Mouse (Mus musculus) liver, embryonic 11.5 days (tissue): Measurements from ENCODE around the gene Bcl3. TPM values are rescaled to one million over a fixed set of nuclear protein-coding genes. Genes with fewer than 3 reads are reported as not detected.
A peak's percentile ranks its signal among the peaks of the same experiment; 100 is the strongest.

Source experiments
- ATAC-seq: fragments of 200-750 bp; cut with Nextera tagmentation; replicated peaks from 2 replicates; pipeline ENCODE4 v1.8.0; 2017; ENCODE audit warnings: moderate number of reproducible peaks, mild to moderate bottlenecking, moderate TSS enrichment, moderate library complexity; ENCODE audit not compliant: low FRiP score
- DNase-seq: peaks from one replicate; pipeline ENCODE4 v3.0.0-alpha.2; 2017; ENCODE audit warnings: low spot score
- H3K27ac ChIP-seq: fragments of 300-500 bp; sonication (generic); 2 replicates; pipeline ENCODE4 v1.5.1; 2014; ENCODE audit warnings: mild to moderate bottlenecking, low read depth, low read length, control low read depth
- H3K27me3 ChIP-seq: fragments of 300-500 bp; sonication (generic); replicated peaks from 2 replicates; pipeline ENCODE4 v1.6.1; 2014; ENCODE audit warnings: low read length, mixed read lengths; ENCODE audit not compliant: control insufficient read depth, insufficient read depth
- H3K36me3 ChIP-seq: fragments of 300-500 bp; sonication (generic); 2 replicates; pipeline ENCODE4 v1.6.1; 2014; ENCODE audit warnings: mild to moderate bottlenecking, low read length, moderate library complexity, mixed read lengths; ENCODE audit not compliant: control insufficient read depth, insufficient read depth
- H3K4me1 ChIP-seq: fragments of 300-500 bp; sonication (generic); replicated peaks from 2 replicates; pipeline ENCODE4 v1.6.1; 2014; ENCODE audit warnings: low read length, mixed read lengths; ENCODE audit not compliant: control insufficient read depth, insufficient read depth
- H3K4me2 ChIP-seq: fragments of 300-500 bp; sonication (generic); 2 replicates; pipeline ENCODE4 v1.6.1; 2014; ENCODE audit warnings: mild to moderate bottlenecking, control low read depth, moderate library complexity
- H3K4me3 ChIP-seq: fragments of 300-500 bp; sonication (generic); 2 replicates; pipeline ENCODE4 v1.5.1; 2014; ENCODE audit warnings: low read depth, low read length, control low read depth
- H3K9ac ChIP-seq: fragments of 300-500 bp; sonication (generic); 2 replicates; pipeline ENCODE4 v1.6.1; 2014; ENCODE audit warnings: low read depth, low read length, control low read depth
- H3K9me3 ChIP-seq: fragments of 300-500 bp; sonication (generic); 2 replicates; pipeline ENCODE4 v1.6.1; 2016; ENCODE audit warnings: low read length, inconsistent platforms, mixed read lengths; ENCODE audit not compliant: control insufficient read depth
- WGBS: fragments of 180-500 bp; shearing (Covaris S2); extraction: QIAGEN DNeasy Blood & Tissue Kit; methylation state at CpG from one replicate; pipeline ENCODE4 v1.1.7; 2014; 5-methylcytosine and 5-hydroxymethylcytosine counted together
- polyA plus RNA-seq: library from polyadenylated mRNA; unstranded; fragments of >200 nt; fragmentation: Nextera tagmentation; extraction: Ambion mirVana; gene quantifications from 2 replicates; pipeline ENCODE4 v1.2.1, GENCODE M21; 2014

Gene Bcl3
- polyA plus RNA-seq, 1 experiment from 2014 or later: 5.4 TPM

- no peak overlapping the region for H3K4me2 ChIP-seq
- ATAC-seq: no peak
- no peak overlapping the region for H3K4me3 ChIP-seq
- H3K4me1 ChIP-seq: peaks cover 25% of the 10 kb centered on the region
- H3K36me3 ChIP-seq: no peaks in the 10 kb centered on the region; the same call in 1 of the 2 replicates
- WGBS: 57% methylated on average over 6 of the region's 6 CpGs
- no peak overlapping the region for H3K9ac ChIP-seq
- no peak overlapping the region for H3K27ac ChIP-seq
- peaks cover 9% of the 10 kb centered on the region for H3K27me3 ChIP-seq
- no peak for DNase-seq
- H3K9me3 ChIP-seq: no peaks in the 10 kb centered on the region
Observed at GRCm38 (mm10) chr7:19826756-19827155, 4.2 kb upstream of the Bcl3 start.

GRCm38 (mm10) chr7:19824182-19824973, 1.8 kb upstream of the Bcl3 start:
- peak overlapping the region; percentile 66 for H3K4me2 ChIP-seq
- peaks cover 15% of the 10 kb centered on the region for H3K27me3 ChIP-seq
- H3K4me1 ChIP-seq: peaks cover 13% of the 10 kb centered on the region
- DNase-seq (peak; percentile 83), ATAC-seq (peak; percentile 80)
- no peak overlapping the region for H3K9ac ChIP-seq
- peaks cover 2% of the 10 kb centered on the region; the same call in 1 of the 2 replicates for H3K9me3 ChIP-seq
- 17% methylated on average over 26 of the region's 26 CpGs for WGBS
- H3K27ac ChIP-seq: peak overlapping the region; percentile 85
- H3K4me3 ChIP-seq: 0 out of 2 replicates have a peak overlapping the region, but pooled peaks have one; percentile 4
- H3K36me3 ChIP-seq: no peaks in the 10 kb centered on the region

- Histone ChIP-seq H3K4me2 (peak overlapping the region; percentile 66), H3K4me1 (peaks cover 13% of the 10 kb centered on the region), H3K9ac (no peak overlapping the region), H3K9me3 (peaks cover 2% of the 10 kb centered on the region; the same call in 1 of the 2 replicates), H3K27ac (peak overlapping the region; percentile 85), H3K4me3 (no peak overlapping the region), H3K36me3 (no peaks in the 10 kb centered on the region), H3K27me3 (peaks cover 15% of the 10 kb centered on the region)
- DNase-seq (peak; percentile 56), ATAC-seq (0 out of 2 replicates have a peak, but pooled peaks have one; percentile 3)
- WGBS: 13% methylated on average over 16 of the region's 16 CpGs
Observed at GRCm38 (mm10) chr7:19823256-19824181, 949 bp upstream of the Bcl3 start.

GRCm38 (mm10) chr7:19822193-19822592, 377 bp downstream of the Bcl3 start:
- Histone ChIP-seq H3K4me1 (peaks cover 13% of the 10 kb centered on the region), H3K27ac (no peak overlapping the region), H3K27me3 (peaks cover 15% of the 10 kb centered on the region), H3K9me3 (peaks cover 2% of the 10 kb centered on the region; the same call in 1 of the 2 replicates), H3K4me2 (peak overlapping the region; percentile 66), H3K4me3 (peak overlapping the region; percentile 44), H3K9ac (peak overlapping the region; percentile 57), H3K36me3 (no peaks in the 10 kb centered on the region)
- WGBS: 7% methylated on average over 20 of the region's 20 CpGs
- no peak for DNase-seq
- ATAC-seq: no peak

GRCm38 (mm10) chr7:19821633-19822032, 937 bp downstream of the Bcl3 start:
- Histone ChIP-seq H3K4me2 (peak overlapping the region; percentile 66), H3K27ac (no peak overlapping the region), H3K9ac (no peak overlapping the region), H3K27me3 (peaks cover 15% of the 10 kb centered on the region), H3K4me1 (peaks cover 17% of the 10 kb centered on the region), H3K9me3 (peaks cover 2% of the 10 kb centered on the region; the same call in 1 of the 2 replicates), H3K4me3 (0 out of 2 replicates have a peak overlapping the region, but pooled peaks have one; percentile 44), H3K36me3 (no peaks in the 10 kb centered on the region)
- WGBS: 65% methylated on average over 7 of the region's 7 CpGs
- ATAC-seq (no peak), DNase-seq (no peak)

- 70% methylated on average over 3 of the region's 3 CpGs for WGBS
- Histone ChIP-seq H3K9me3 (peaks cover 2% of the 10 kb centered on the region; the same call in 1 of the 2 replicates), H3K9ac (no peak overlapping the region), H3K27me3 (peaks cover 15% of the 10 kb centered on the region), H3K4me1 (peaks cover 23% of the 10 kb centered on the region), H3K36me3 (no peaks in the 10 kb centered on the region), H3K4me3 (no peak overlapping the region), H3K4me2 (no peak overlapping the region), H3K27ac (no peak overlapping the region)
- DNase-seq (no peak), ATAC-seq (no peak)
Observed at GRCm38 (mm10) chr7:19820347-19821048, 2.1 kb downstream of the Bcl3 start.

- no peak overlapping the region for H3K4me3 ChIP-seq
- ATAC-seq (no peak), DNase-seq (no peak)
- no peak overlapping the region for H3K27ac ChIP-seq
- peaks cover 2% of the 10 kb centered on the region; the same call in 1 of the 2 replicates for H3K9me3 ChIP-seq
- H3K27me3 ChIP-seq: peaks cover 15% of the 10 kb centered on the region
- no peak overlapping the region for H3K9ac ChIP-seq
- H3K36me3 ChIP-seq: no peaks in the 10 kb centered on the region
- H3K4me2 ChIP-seq: no peak overlapping the region
- whole genome bisulfite sequencing: 74% methylated on average over 7 of the region's 7 CpGs
- H3K4me1 ChIP-seq: peaks cover 20% of the 10 kb centered on the region
Observed at GRCm38 (mm10) chr7:19818875-19819274, 3.7 kb downstream of the Bcl3 start.

- peaks cover 16% of the 10 kb centered on the region for H3K4me1 ChIP-seq
- peaks cover 2% of the 10 kb centered on the region; the same call in 1 of the 2 replicates for H3K9me3 ChIP-seq
- 67% methylated on average over 5 of the region's 5 CpGs for WGBS
- no peak overlapping the region for H3K9ac ChIP-seq
- ATAC-seq (no peak), DNase-seq (no peak)
- no peak overlapping the region for H3K4me2 ChIP-seq
- H3K27ac ChIP-seq: no peak overlapping the region
- H3K27me3 ChIP-seq: peaks cover 15% of the 10 kb centered on the region
- no peak overlapping the region for H3K4me3 ChIP-seq
- no peaks in the 10 kb centered on the region for H3K36me3 ChIP-seq
Observed at GRCm38 (mm10) chr7:19818440-19818839, 4.1 kb downstream of the Bcl3 start.
